Mouse (Mus musculus) spleen, adult 2 months (tissue): ENCODE results near the gene Mrap2.

Experiments used
- CTCF ChIP-seq: fragments of 200-500 bp; IDR thresholded peaks from 2 replicates; pipeline ENCODE4 v1.5.1; 2011; ENCODE audit warnings: mild to moderate bottlenecking, inconsistent platforms; ENCODE audit not compliant: insufficient read depth, insufficient read length, insufficient replicate concordance; ENCODE audit errors: extremely low read depth
- POLR2A ChIP-seq: fragments of 200-500 bp; IDR thresholded peaks from 2 replicates; pipeline ENCODE4 v1.6.1; 2011; ENCODE audit warnings: low read depth, low read length, inconsistent platforms

GRCm38 (mm10) chr9:87145180-87145579, 1.1 kb downstream of the Mrap2 start:
- no peak for TF ChIP-seq POLR2A
- TF ChIP-seq CTCF, result no peak
